Mouse (Mus musculus) testis, adult 2 months (tissue): ENCODE measurements around the gene Crp.

Experiments used
- CTCF ChIP-seq: fragments of 200-500 bp; IDR thresholded peaks from 2 replicates; pipeline ENCODE4 v1.5.1; 2012; ENCODE audit warnings: low read depth, mild to moderate bottlenecking, inconsistent platforms, low read length, moderate library complexity; ENCODE audit not compliant: control insufficient read depth, insufficient read depth, insufficient replicate concordance
- POLR2A ChIP-seq: fragments of 200-500 bp; IDR thresholded peaks from 2 replicates; pipeline ENCODE4 v1.6.1; 2012; ENCODE audit warnings: low read depth, mild to moderate bottlenecking, inconsistent platforms, low read length, moderate library complexity; ENCODE audit not compliant: control insufficient read depth

GRCm38 (mm10) chr1:172876675-172877074, 178.8 kb downstream of the Crp start:
- TF ChIP-seq CTCF (no peak), POLR2A (no peak)
